Mouse (Mus musculus) intestine, embryonic 14.5 days (tissue): ENCODE data around the gene Mslnl. TPM values are rescaled to one million over a fixed set of nuclear protein-coding genes. Genes with fewer than 3 reads are reported as not detected.

Experiments
- ATAC-seq: fragments of 200-750 bp; cut with Nextera tagmentation; replicated peaks from 2 replicates; pipeline ENCODE4 v1.8.0; 2017; ENCODE audit warnings: low read depth, moderate number of reproducible peaks, moderate TSS enrichment, moderate library complexity; ENCODE audit not compliant: low FRiP score, low TSS enrichment
- DNase-seq: peaks from one replicate; pipeline ENCODE4 v3.0.0-alpha.2; 2018; ENCODE audit warnings: low spot score
- H3K27ac ChIP-seq: fragments of 300-500 bp; sonication (generic); 2 replicates; pipeline ENCODE4 v1.5.1; 2014; ENCODE audit warnings: low read depth, mild to moderate bottlenecking, control low read depth
- H3K27me3 ChIP-seq: fragments of 300-500 bp; sonication (generic); replicated peaks from 2 replicates; pipeline ENCODE4 v1.6.1; 2014; ENCODE audit warnings: low read length, control low read depth; ENCODE audit not compliant: control insufficient read depth, insufficient read depth
- H3K36me3 ChIP-seq: fragments of 300-500 bp; sonication (generic); 2 replicates; pipeline ENCODE4 v1.6.1; 2014; ENCODE audit warnings: low read length, control low read depth; ENCODE audit not compliant: control insufficient read depth, insufficient read depth
- H3K4me1 ChIP-seq: fragments of 300-500 bp; sonication (generic); replicated peaks from 2 replicates; pipeline ENCODE4 v1.6.1; 2014; ENCODE audit warnings: low read length, control low read depth, mixed read lengths; ENCODE audit not compliant: control insufficient read depth, insufficient read depth
- H3K4me2 ChIP-seq: fragments of 300-500 bp; sonication (generic); 2 replicates; pipeline ENCODE4 v1.6.1; 2014; ENCODE audit warnings: low read length
- H3K4me3 ChIP-seq: fragments of 300-500 bp; sonication (generic); 2 replicates; pipeline ENCODE4 v1.5.1; 2014; ENCODE audit warnings: low read depth, low read length, control low read depth, mixed read lengths
- H3K9ac ChIP-seq: fragments of 300-500 bp; sonication (generic); 2 replicates; pipeline ENCODE4 v1.6.1; 2014; ENCODE audit warnings: mild to moderate bottlenecking, low read length
- H3K9me3 ChIP-seq: fragments of 300-500 bp; sonication (generic); 2 replicates; pipeline ENCODE4 v1.6.1; 2016; ENCODE audit warnings: low read length, control low read depth; ENCODE audit not compliant: control insufficient read depth
- WGBS: fragments of 180-500 bp; shearing (Covaris S2); extraction: QIAGEN DNeasy Blood & Tissue Kit; methylation state at CpG from one replicate; pipeline ENCODE4 v1.1.7; 2014; 5-methylcytosine and 5-hydroxymethylcytosine counted together
- polyA plus RNA-seq: library from polyadenylated mRNA; unstranded; fragments of >200 nt; fragmentation: Nextera tagmentation; extraction: Ambion mirVana; gene quantifications from 2 replicates; pipeline ENCODE4 v1.2.1, GENCODE M21; 2014

Gene Mslnl
- polyA plus RNA-seq, 1 experiment from 2014 or later = not detected

DNA sequence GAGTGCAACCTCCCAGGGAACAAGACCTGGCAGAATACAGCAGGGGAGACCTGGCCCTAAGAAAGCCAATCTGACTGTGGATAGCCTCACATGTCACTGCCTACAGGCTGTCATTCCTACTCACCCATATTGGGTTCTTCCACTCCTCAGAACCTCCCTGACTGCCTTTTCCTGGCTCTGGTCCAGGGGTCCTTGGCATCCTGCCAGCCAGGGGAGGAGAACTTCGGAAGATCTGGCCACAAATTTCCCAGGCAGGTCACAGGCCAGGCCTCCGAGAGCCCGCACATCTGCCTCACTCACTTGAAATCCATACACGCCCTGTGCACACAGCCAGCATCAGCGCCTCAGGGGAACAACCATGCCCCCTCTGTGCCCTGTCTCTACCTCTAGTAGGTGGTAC lies 15.6 kb downstream of the Mslnl start:
- Histone ChIP-seq H3K27me3 (no peaks in the 10 kb centered on the region), H3K4me1 (peaks cover 11% of the 10 kb centered on the region), H3K9me3 (no peaks in the 10 kb centered on the region), H3K4me2 (no peak overlapping the region), H3K27ac (no peak overlapping the region), H3K9ac (no peak overlapping the region), H3K4me3 (no peak overlapping the region), H3K36me3 (no peaks in the 10 kb centered on the region)
- DNase-seq (peak; percentile 64), ATAC-seq (no peak)
- WGBS = 34% methylated on average over 5 of the region's 5 CpGs

DNA sequence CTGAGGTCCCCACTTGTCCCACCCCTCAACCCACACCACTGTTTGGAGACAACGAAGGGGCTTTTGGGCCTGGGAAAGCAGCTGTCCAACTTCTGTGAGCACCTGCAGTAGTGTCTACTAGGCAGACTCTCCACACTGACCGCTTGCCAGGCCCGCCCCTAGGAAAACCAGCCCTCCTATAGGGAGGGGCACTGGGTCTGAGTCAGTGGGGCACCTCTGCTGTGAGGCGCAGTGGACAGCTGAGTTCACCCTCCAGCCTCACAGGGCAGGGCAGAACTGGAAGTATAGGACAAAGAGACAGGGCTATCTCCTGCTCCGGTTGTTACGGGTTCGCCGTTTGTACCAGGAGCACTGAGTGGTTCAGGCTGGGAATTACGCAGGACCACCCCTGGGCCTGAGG lies 18.4 kb downstream of the Mslnl start, which contains the start of gene Msln:
Msln (minus strand) TSS at position 138 of the 400 bp plus-strand sequence.
- no peak for DNase-seq
- WGBS = 85% methylated on average over 9 of the region's 9 CpGs
- Histone ChIP-seq H3K4me2 (no peak within 1 kb of the TSS), H3K9me3 (no peaks in the 10 kb centered on the region), H3K36me3 (no peaks in the 10 kb centered on the region), H3K27me3 (no peaks in the 10 kb centered on the region), H3K4me1 (peaks cover 15% of the 10 kb centered on the region), H3K9ac (no peak within 1 kb of the TSS), H3K4me3 (no peak within 1 kb of the TSS), H3K27ac (no peak within 1 kb of the TSS)
- no peak for ATAC-seq

GRCm38 (mm10) chr17:25755086-25755485 lies 19.2 kb downstream of the Mslnl start:
- Histone ChIP-seq H3K4me1 (peaks cover 15% of the 10 kb centered on the region), H3K4me3 (no peak overlapping the region), H3K27me3 (no peaks in the 10 kb centered on the region), H3K36me3 (no peaks in the 10 kb centered on the region), H3K9ac (no peak overlapping the region), H3K27ac (no peak overlapping the region), H3K4me2 (no peak overlapping the region), H3K9me3 (no peaks in the 10 kb centered on the region)
- ATAC-seq (no peak), DNase-seq (no peak)
- WGBS = 78% methylated on average over 4 of the region's 4 CpGs

DNA sequence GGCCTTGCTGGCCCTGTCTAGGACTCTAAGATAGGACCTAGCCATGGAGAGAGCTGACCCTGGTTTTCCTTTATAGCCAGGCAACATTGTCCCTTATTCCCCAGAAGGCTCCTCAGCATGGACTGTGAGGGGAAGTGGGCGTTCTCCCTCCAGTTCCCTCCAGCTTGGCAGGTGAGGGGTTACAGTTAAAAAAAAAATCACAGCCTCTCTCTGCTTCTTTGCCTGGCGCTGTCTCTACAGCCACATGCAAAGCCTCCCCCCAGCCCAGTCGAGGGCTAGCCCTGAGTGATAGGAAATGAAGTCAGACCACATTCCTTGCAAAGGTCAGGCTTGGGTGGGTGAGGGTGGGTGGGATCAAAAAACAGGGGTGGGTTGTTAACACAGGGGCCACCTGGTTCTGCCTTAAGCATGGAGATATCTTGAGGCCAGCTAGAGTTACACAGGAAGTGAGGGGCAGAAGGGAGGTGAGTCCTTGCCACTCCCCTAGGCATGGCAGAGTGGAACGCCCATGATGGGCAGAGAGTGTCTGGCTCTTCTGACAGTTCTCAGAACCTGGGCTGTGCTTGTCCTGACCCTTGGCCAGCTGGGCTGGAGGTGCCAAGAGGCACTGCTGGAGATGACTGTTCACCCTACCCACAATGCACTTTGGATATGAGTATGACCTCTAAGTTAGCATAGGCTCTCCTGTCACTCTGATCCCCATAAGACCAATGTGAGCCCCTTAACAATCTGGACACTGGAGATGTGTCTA lies 20.0 kb downstream of the Mslnl start:
- Histone ChIP-seq H3K4me3 (no peak overlapping the region), H3K27me3 (no peaks in the 10 kb centered on the region), H3K9ac (no peak overlapping the region), H3K36me3 (no peaks in the 10 kb centered on the region), H3K4me1 (peaks cover 15% of the 10 kb centered on the region), H3K9me3 (no peaks in the 10 kb centered on the region), H3K4me2 (no peak overlapping the region), H3K27ac (peak overlapping the region; percentile 33; the same call in 1 of the 2 replicates)
- ATAC-seq (peak; percentile 48), DNase-seq (no peak)
- 32% methylated on average over 4 of the region's 4 CpGs for WGBS

- H3K4me3 ChIP-seq = no peak overlapping the region
- H3K36me3 ChIP-seq = no peaks in the 10 kb centered on the region
- H3K9ac ChIP-seq = no peak overlapping the region
- ATAC-seq = peak; percentile 64; the same call in 1 of the 2 replicates
- DNase-seq = no peak
- peak overlapping the region; percentile 33; the same call in 1 of the 2 replicates for H3K27ac ChIP-seq
- H3K4me2 ChIP-seq = no peak overlapping the region
- no peaks in the 10 kb centered on the region for H3K9me3 ChIP-seq
- H3K27me3 ChIP-seq = no peaks in the 10 kb centered on the region
- 67% methylated on average over 9 of the region's 9 CpGs for WGBS
- H3K4me1 ChIP-seq = peaks cover 11% of the 10 kb centered on the region
Measured at GRCm38 (mm10) chr17:25756378-25757242, 20.8 kb downstream of the Mslnl start.

- H3K4me3 ChIP-seq = no peak overlapping the region
- ATAC-seq (no peak), DNase-seq (no peak)
- 62% methylated on average over 3 of the region's 3 CpGs for WGBS
- peaks cover 9% of the 10 kb centered on the region for H3K4me1 ChIP-seq
- no peak overlapping the region for H3K27ac ChIP-seq
- no peak overlapping the region for H3K4me2 ChIP-seq
- no peaks in the 10 kb centered on the region for H3K27me3 ChIP-seq
- H3K36me3 ChIP-seq = no peaks in the 10 kb centered on the region
- H3K9ac ChIP-seq = no peak overlapping the region
- H3K9me3 ChIP-seq = no peaks in the 10 kb centered on the region
Measured at GRCm38 (mm10) chr17:25757691-25758090, 21.8 kb downstream of the Mslnl start.

- H3K4me3 ChIP-seq = no peak overlapping the region
- H3K4me1 ChIP-seq = peaks cover 9% of the 10 kb centered on the region
- ATAC-seq (no peak), DNase-seq (no peak)
- WGBS = 71% methylated on average over 8 of the region's 8 CpGs
- H3K36me3 ChIP-seq = no peaks in the 10 kb centered on the region
- no peak overlapping the region for H3K9ac ChIP-seq
- H3K27ac ChIP-seq = no peak overlapping the region
- no peaks in the 10 kb centered on the region for H3K27me3 ChIP-seq
- H3K4me2 ChIP-seq = no peak overlapping the region
- no peaks in the 10 kb centered on the region for H3K9me3 ChIP-seq
Measured at GRCm38 (mm10) chr17:25760148-25760547, 24.3 kb downstream of the Mslnl start.

DNA sequence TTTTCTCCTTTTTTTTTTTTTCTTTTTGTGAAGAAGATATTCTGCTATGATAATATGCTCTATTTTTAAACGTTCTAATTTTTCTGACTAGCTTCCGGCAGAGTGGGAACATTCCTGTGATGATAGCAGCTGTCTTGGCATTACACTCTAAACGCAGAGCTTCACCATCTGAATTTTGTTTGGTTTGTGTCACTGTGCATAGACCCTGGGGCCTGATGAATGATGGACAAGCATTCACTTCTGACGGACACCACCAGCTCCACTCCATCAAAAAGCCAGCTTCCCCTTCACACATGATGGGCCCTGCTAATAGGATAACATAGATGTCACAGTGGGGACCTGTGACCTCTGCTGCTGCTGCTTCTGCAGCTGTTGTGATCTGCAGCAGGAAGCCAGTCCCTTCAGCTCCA lies 25.7 kb downstream of the Mslnl start:
- WGBS = 56% methylated on average over 4 of the region's 4 CpGs
- H3K4me1 ChIP-seq = peaks cover 3% of the 10 kb centered on the region
- no peak overlapping the region for H3K4me2 ChIP-seq
- H3K4me3 ChIP-seq = no peak overlapping the region
- H3K36me3 ChIP-seq = no peaks in the 10 kb centered on the region
- DNase-seq = no peak
- no peak overlapping the region for H3K9ac ChIP-seq
- no peaks in the 10 kb centered on the region for H3K9me3 ChIP-seq
- no peaks in the 10 kb centered on the region for H3K27me3 ChIP-seq
- no peak overlapping the region for H3K27ac ChIP-seq
- ATAC-seq = no peak
